In the genomic region with DNA sequence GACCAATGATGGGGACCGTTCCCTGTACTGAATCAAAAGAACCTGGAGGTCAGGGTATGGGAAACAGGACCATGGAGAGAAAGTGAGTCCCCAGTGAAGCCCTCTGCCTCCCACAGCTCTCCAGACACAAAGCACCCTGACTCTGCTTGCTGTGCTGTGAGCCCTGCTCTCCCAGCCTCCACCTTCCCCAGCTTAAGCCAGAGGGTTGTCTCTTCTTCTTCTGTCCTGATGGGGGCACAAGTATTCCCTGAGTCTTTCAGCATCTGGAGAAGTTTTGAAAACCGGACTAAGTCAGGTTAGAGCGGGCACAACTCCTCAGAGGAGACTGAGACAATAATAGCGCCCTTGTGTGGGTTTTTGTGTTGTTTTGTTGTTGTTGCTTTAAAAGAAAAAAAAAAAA, we compare ENCODE assay signal across 11 mouse cellular contexts. TPM values are rescaled to one million over a fixed set of nuclear protein-coding genes. Genes with fewer than 3 reads are reported as not detected.
DNase-seq lines count a peak whose midpoint lies in the region; ATAC-seq and TF ChIP-seq lines count a peak whose summit lies in the region.
"Had no signal": no experiment of that assay in that cellular context is flagged by ENCODE, and none has a peak within 500 bp of the region (broad histone marks: within the 10 kb centered on the region; RNA-seq: fewer than 3 reads in every experiment).

No protein-coding gene starts in this region.

- H3K9ac ChIP-seq in lung, embryonic 14.5 days = peak overlapping the region; percentile 72; the same call in 1 of the 2 replicates
- H3K9ac ChIP-seq in neural tube, embryonic 13.5 days = peak overlapping the region; percentile 71; the same call in 1 of the 2 replicates

- peak overlapping the region; percentile 86 for H3K27ac ChIP-seq in gastrocnemius, adult 2 months
- 0 out of 2 replicates have a peak overlapping the region, but pooled peaks have one; percentile 40 for H3K27ac ChIP-seq in lung, embryonic 14.5 days (ENCODE audit: low read depth)
- H3K27ac ChIP-seq in embryonic fibroblast, embryonic 13.5 days (ENCODE audit: insufficient read depth, low read length) = no peak overlapping the region
- no peak overlapping the region for H3K27ac ChIP-seq in neural tube, embryonic 13.5 days (replicated peaks)
- H3K27ac ChIP-seq: macrophage had no signal

- H3K36me3 ChIP-seq in lung, embryonic 14.5 days (ENCODE audit: insufficient read depth) = no peaks in the 10 kb centered on the region
- H3K36me3 ChIP-seq in neural tube, embryonic 13.5 days = no peaks in the 10 kb centered on the region

- H3K4me1 ChIP-seq in lung, embryonic 14.5 days (ENCODE audit: insufficient read depth) = 0 out of 2 replicates have a peak, but pooled peaks cover 6% of the 10 kb centered on the region
- H3K4me1 ChIP-seq in embryonic fibroblast, embryonic 13.5 days (ENCODE audit: control insufficient read depth, insufficient read depth, low read length) = no peaks in the 10 kb centered on the region
- peaks cover 42% of the 10 kb centered on the region for H3K4me1 ChIP-seq in neural tube, embryonic 13.5 days (replicated peaks)

- TF ChIP-seq POLR2A in embryonic fibroblast, embryonic 13.5 days (IDR thresholded peaks at IDR 0.05; ENCODE audit: low read depth, low read length) = no peak

- H3K4me2 ChIP-seq in lung, embryonic 14.5 days = peak overlapping the region; percentile 74
- H3K4me2 ChIP-seq in neural tube, embryonic 13.5 days = peak overlapping the region; percentile 69

- no peak for DNase-seq in gastrocnemius, adult 2 months
- DNase-seq in gastrocnemius, postnatal 14 days = no peak
- peak; percentile 69 for DNase-seq in lung, embryonic 14.5 days
- DNase-seq in lung, postnatal 25 days (ENCODE audit: low spot score) = no peak
- no peak for DNase-seq in thymus, postnatal 14 days
- no peak for DNase-seq in gastrocnemius, postnatal 10 days
- DNase-seq: kidney, postnatal 14 days had no signal

- no peaks in the 10 kb centered on the region for H3K9me3 ChIP-seq in lung, embryonic 14.5 days (ENCODE audit: low read depth, low read length)
- no peaks in the 10 kb centered on the region for H3K9me3 ChIP-seq in neural tube, embryonic 13.5 days

- 54% methylated on average over 4 of the region's 4 CpGs for WGBS in lung, embryonic 14.5 days
- WGBS in neural tube, embryonic 13.5 days = 51% methylated on average over 4 of the region's 4 CpGs

- H3K27me3 ChIP-seq in lung, embryonic 14.5 days (ENCODE audit: insufficient read depth, low read length) = no peaks in the 10 kb centered on the region
- peaks cover 9% of the 10 kb centered on the region for H3K27me3 ChIP-seq in neural tube, embryonic 13.5 days

- ATAC-seq in lung, embryonic 14.5 days (ENCODE audit: insufficient read depth) = no peak
- no peak for ATAC-seq in neural tube, embryonic 13.5 days (ENCODE audit: low read depth)

- intact Hi-C loops in gastrocnemius, adult 2 months (cut with DNase I) = loop anchor here (5.0 kb wide), 1 partner anchor 95 kb away; no protein-coding TSS in a partner anchor
- intact Hi-C loops in gastrocnemius, postnatal 14 days (cut with DNase I; ENCODE audit: low total_unique reads) = no loop called here

- peak overlapping the region; percentile 81 for H3K4me3 ChIP-seq in gastrocnemius, adult 2 months
- H3K4me3 ChIP-seq in lung, embryonic 14.5 days (ENCODE audit: low read depth, low read length) = peak overlapping the region; percentile 52
- H3K4me3 ChIP-seq in embryonic fibroblast, embryonic 13.5 days (ENCODE audit: insufficient read depth, low read length) = peak overlapping the region; percentile 71
- H3K4me3 ChIP-seq in neural tube, embryonic 13.5 days = peak overlapping the region; percentile 46

- TF ChIP-seq CTCF in gastrocnemius, adult 2 months (IDR thresholded peaks at IDR 0.05) = peak; percentile 6; the same call in 1 of the 2 replicates
- TF ChIP-seq CTCF in lung, embryonic 14.5 days (IDR thresholded peaks at IDR 0.05; ENCODE audit: low read depth) = peak; percentile 47
- no peak for TF ChIP-seq CTCF in embryonic fibroblast, embryonic 13.5 days (IDR thresholded peaks at IDR 0.05; ENCODE audit: borderline replicate concordance, insufficient read depth, low read length)

RNA-seq across cellular contexts. Expression of a gene that starts 2.2 kb away (rescaled TPM):
- total RNA-seq in gastrocnemius, adult 2 months (2021) = 1 to 10 TPM; 3.0 to 6.0 TPM
- 1 to 10 TPM; 9.2 to 9.7 TPM for total RNA-seq in gastrocnemius, postnatal 14 days (2021)
- 18.1 and 19.6 TPM in 2 replicates for polyA plus RNA-seq in lung, embryonic 14.5 days (2014; fragmentation: Nextera tagmentation; extraction: Ambion mirVana)
- 13.7 and 19.0 TPM in 2 replicates for polyA plus RNA-seq in embryonic fibroblast, embryonic 13.5 days (2011; ENCODE audit: insufficient read length, low read depth, missing spikeins)
- 6.8 and 7.7 TPM in 2 replicates for polyA plus RNA-seq in neural tube, embryonic 13.5 days (2015; fragmentation: Nextera tagmentation; extraction: Ambion mirVana)
- 10 to 100 TPM; 13.1 to 13.4 TPM for total RNA-seq in gastrocnemius, postnatal 10 days (2021)

RNA-seq across cellular contexts. Expression of a gene that starts 53.0 kb away (rescaled TPM):
- total RNA-seq in gastrocnemius, adult 2 months (2021) = not detected
- total RNA-seq in gastrocnemius, postnatal 14 days (2021) = not detected
- polyA plus RNA-seq in lung, embryonic 14.5 days (2014; fragmentation: Nextera tagmentation; extraction: Ambion mirVana) = 4.1 and 4.8 TPM in 2 replicates
- polyA plus RNA-seq in embryonic fibroblast, embryonic 13.5 days (2011; ENCODE audit: insufficient read length, low read depth, missing spikeins) = 3.1 and 3.8 TPM in 2 replicates
- polyA plus RNA-seq in neural tube, embryonic 13.5 days (2015; fragmentation: Nextera tagmentation; extraction: Ambion mirVana) = 3.0 and 3.3 TPM in 2 replicates
- total RNA-seq in gastrocnemius, postnatal 10 days (2021) = not detected
- total RNA-seq: CH12.LX had no signal
- polyA plus RNA-seq: macrophage had no signal

Comparison
In these comparisons a context has a peak if more than half of its experiments do, and no peak if none do; other contexts are left out.
1. H3K27ac ChIP-seq: peak in gastrocnemius, adult 2 months (single experiment) and lung, embryonic 14.5 days (single experiment); none in embryonic fibroblast, embryonic 13.5 days (single experiment) and neural tube, embryonic 13.5 days (single experiment).
2. Peak in every context shown above with its lines, with median percentiles within 50 percentile points of each other: H3K4me3 ChIP-seq.